Mouse (Mus musculus): ENCODE measurements around the gene Angptl2. TPM values are rescaled to one million over a fixed set of nuclear protein-coding genes. Genes with fewer than 3 reads are reported as not detected.

Gene Angptl2
- polyA plus RNA-seq, 1 experiment = 5.6 TPM

GRCm38 (mm10) chr2:33272665-33273439 is 57.0 kb downstream of the Angptl2 start:
- Histone ChIP-seq H3K4me1 (ENCODE audit: control insufficient read depth, insufficient read depth, low read length) (no peaks in the 10 kb centered on the region), H3K27me3 (ENCODE audit: control insufficient read depth, insufficient read depth, low read length, poor library complexity, severe bottlenecking) (no peaks in the 10 kb centered on the region), H3K9ac (ENCODE audit: low read depth, poor library complexity, severe bottlenecking) (no peak overlapping the region), H3K36me3 (ENCODE audit: control insufficient read depth, insufficient read depth, low read length, poor library complexity, severe bottlenecking) (no peaks in the 10 kb centered on the region), H3K4me3 (ENCODE audit: low read depth, low read length) (no peak overlapping the region), H3K9me3 (replicated peaks; ENCODE audit: control insufficient read depth, insufficient read depth, low read length, poor library complexity, severe bottlenecking) (no peaks in the 10 kb centered on the region), H3K27ac (ENCODE audit: insufficient read depth, low read length) (no peak overlapping the region)
- no peak for TF ChIP-seq CTCF (IDR thresholded peaks at IDR 0.05; ENCODE audit: low read depth, low read length)

GRCm38 (mm10) chr2:33274719-33275490 is 59.0 kb downstream of the Angptl2 start:
- H3K36me3 ChIP-seq (ENCODE audit: control insufficient read depth, insufficient read depth, low read length, poor library complexity, severe bottlenecking) = no peaks in the 10 kb centered on the region
- no peaks in the 10 kb centered on the region for H3K27me3 ChIP-seq (ENCODE audit: control insufficient read depth, insufficient read depth, low read length, poor library complexity, severe bottlenecking)
- TF ChIP-seq EP300 (IDR thresholded peaks at IDR 0.05; ENCODE audit: insufficient read depth, low read depth, low read length) (no peak), POLR2A (IDR thresholded peaks at IDR 0.05; ENCODE audit: insufficient read depth, low read length) (no peak), CTCF (IDR thresholded peaks at IDR 0.05; ENCODE audit: low read depth, low read length) (no peak)
- H3K4me1 ChIP-seq (ENCODE audit: control insufficient read depth, insufficient read depth, low read length) = no peaks in the 10 kb centered on the region
- no peak overlapping the region for H3K4me3 ChIP-seq (ENCODE audit: low read depth, low read length)
- H3K9ac ChIP-seq (ENCODE audit: low read depth, poor library complexity, severe bottlenecking) = no peak overlapping the region
- H3K27ac ChIP-seq (ENCODE audit: insufficient read depth, low read length) = no peak overlapping the region
- H3K9me3 ChIP-seq (replicated peaks; ENCODE audit: control insufficient read depth, insufficient read depth, low read length, poor library complexity, severe bottlenecking) = no peaks in the 10 kb centered on the region

- no peak overlapping the region for H3K4me3 ChIP-seq (ENCODE audit: low read depth, low read length)
- TF ChIP-seq POLR2A (IDR thresholded peaks at IDR 0.05; ENCODE audit: insufficient read depth, low read length) (no peak), CTCF (IDR thresholded peaks at IDR 0.05; ENCODE audit: low read depth, low read length) (no peak), EP300 (IDR thresholded peaks at IDR 0.05; ENCODE audit: insufficient read depth, low read depth, low read length) (no peak)
- no peak overlapping the region for H3K9ac ChIP-seq (ENCODE audit: low read depth, poor library complexity, severe bottlenecking)
Observed at GRCm38 (mm10) chr2:33279758-33280157, 63.9 kb downstream of the Angptl2 start.

GRCm38 (mm10) chr2:33280525-33280924 is 64.7 kb downstream of the Angptl2 start:
- H3K27ac ChIP-seq (ENCODE audit: insufficient read depth, low read length) = no peak overlapping the region
- no peak overlapping the region for H3K4me3 ChIP-seq (ENCODE audit: low read depth, low read length)
- H3K4me1 ChIP-seq (ENCODE audit: control insufficient read depth, insufficient read depth, low read length) = no peaks in the 10 kb centered on the region
- no peak for TF ChIP-seq EP300 (IDR thresholded peaks at IDR 0.05; ENCODE audit: insufficient read depth, low read depth, low read length)
- no peak for TF ChIP-seq POLR2A (IDR thresholded peaks at IDR 0.05; ENCODE audit: insufficient read depth, low read length)
- no peak for TF ChIP-seq CTCF (IDR thresholded peaks at IDR 0.05; ENCODE audit: low read depth, low read length)
- H3K36me3 ChIP-seq (ENCODE audit: control insufficient read depth, insufficient read depth, low read length, poor library complexity, severe bottlenecking) = no peaks in the 10 kb centered on the region
- H3K27me3 ChIP-seq (ENCODE audit: control insufficient read depth, insufficient read depth, low read length, poor library complexity, severe bottlenecking) = no peaks in the 10 kb centered on the region
- H3K9me3 ChIP-seq (replicated peaks; ENCODE audit: control insufficient read depth, insufficient read depth, low read length, poor library complexity, severe bottlenecking) = no peaks in the 10 kb centered on the region
- H3K9ac ChIP-seq (ENCODE audit: low read depth, poor library complexity, severe bottlenecking) = no peak overlapping the region

More at GRCm38 (mm10) chr2:33279758-33280157, 63.9 kb downstream of the Angptl2 start:
- Histone ChIP-seq H3K27me3 (ENCODE audit: control insufficient read depth, insufficient read depth, low read length, poor library complexity, severe bottlenecking) (no peaks in the 10 kb centered on the region), H3K27ac (ENCODE audit: insufficient read depth, low read length) (no peak overlapping the region), H3K4me1 (ENCODE audit: control insufficient read depth, insufficient read depth, low read length) (no peaks in the 10 kb centered on the region), H3K36me3 (ENCODE audit: control insufficient read depth, insufficient read depth, low read length, poor library complexity, severe bottlenecking) (no peaks in the 10 kb centered on the region), H3K9me3 (replicated peaks; ENCODE audit: control insufficient read depth, insufficient read depth, low read length, poor library complexity, severe bottlenecking) (no peaks in the 10 kb centered on the region)

GRCm38 (mm10) chr2:33281807-33282206 is 65.9 kb downstream of the Angptl2 start:
- TF ChIP-seq CTCF (IDR thresholded peaks at IDR 0.05; ENCODE audit: low read depth, low read length) (no peak), EP300 (IDR thresholded peaks at IDR 0.05; ENCODE audit: insufficient read depth, low read depth, low read length) (no peak), POLR2A (IDR thresholded peaks at IDR 0.05; ENCODE audit: insufficient read depth, low read length) (no peak)

GRCm38 (mm10) chr2:33282877-33283276 is 67.0 kb downstream of the Angptl2 start:
- Histone ChIP-seq H3K4me1 (ENCODE audit: control insufficient read depth, insufficient read depth, low read length) (no peaks in the 10 kb centered on the region), H3K27ac (ENCODE audit: insufficient read depth, low read length) (no peak overlapping the region), H3K36me3 (ENCODE audit: control insufficient read depth, insufficient read depth, low read length, poor library complexity, severe bottlenecking) (no peaks in the 10 kb centered on the region), H3K27me3 (ENCODE audit: control insufficient read depth, insufficient read depth, low read length, poor library complexity, severe bottlenecking) (no peaks in the 10 kb centered on the region), H3K9ac (ENCODE audit: low read depth, poor library complexity, severe bottlenecking) (no peak overlapping the region), H3K9me3 (replicated peaks; ENCODE audit: control insufficient read depth, insufficient read depth, low read length, poor library complexity, severe bottlenecking) (no peaks in the 10 kb centered on the region), H3K4me3 (ENCODE audit: low read depth, low read length) (no peak overlapping the region)
- TF ChIP-seq EP300 (IDR thresholded peaks at IDR 0.05; ENCODE audit: insufficient read depth, low read depth, low read length) (no peak), CTCF (IDR thresholded peaks at IDR 0.05; ENCODE audit: low read depth, low read length) (no peak), POLR2A (IDR thresholded peaks at IDR 0.05; ENCODE audit: insufficient read depth, low read length) (no peak)

More at GRCm38 (mm10) chr2:33281807-33282206, 65.9 kb downstream of the Angptl2 start:
- Histone ChIP-seq H3K36me3 (ENCODE audit: control insufficient read depth, insufficient read depth, low read length, poor library complexity, severe bottlenecking) (no peaks in the 10 kb centered on the region), H3K9ac (ENCODE audit: low read depth, poor library complexity, severe bottlenecking) (no peak overlapping the region), H3K27me3 (ENCODE audit: control insufficient read depth, insufficient read depth, low read length, poor library complexity, severe bottlenecking) (no peaks in the 10 kb centered on the region), H3K27ac (ENCODE audit: insufficient read depth, low read length) (no peak overlapping the region), H3K4me1 (ENCODE audit: control insufficient read depth, insufficient read depth, low read length) (no peaks in the 10 kb centered on the region), H3K9me3 (replicated peaks; ENCODE audit: control insufficient read depth, insufficient read depth, low read length, poor library complexity, severe bottlenecking) (no peaks in the 10 kb centered on the region), H3K4me3 (ENCODE audit: low read depth, low read length) (no peak overlapping the region)

Data from ES-Bruce4 (cell line).